Mouse (Mus musculus) megakaryocyte progenitor cell, adult 5-6 weeks (primary cell): Measurements from ENCODE around the gene Mgat4c. TPM values are rescaled to one million over a fixed set of nuclear protein-coding genes. Genes with fewer than 3 reads are reported as not detected.

ENCODE experiments used
- ATAC-seq: replicated peaks from 2 replicates; pipeline ENCODE4 v1.8.0; 2016; ENCODE audit warnings: mild to moderate bottlenecking, moderate TSS enrichment, inconsistent platforms; ENCODE audit not compliant: poor library complexity
- total RNA-seq, 2 experiments: library from RNA; stranded (forward) in 1 of 2; stranded (reverse) in 1 of 2; fragments of 157-497, 149-512 nt in 1 of 2; fragments of 200-1000 nt in 1 of 2; gene quantifications; 2 replicates each; pipeline versions ENCODE4 v1.2.3 to v1.2.4; 2015 to 2017

Gene Mgat4c
- total RNA-seq, 2 experiments from 2014 or later: 0.21 TPM; not detected in 1

- ATAC-seq: peak; percentile 80
These were observed 441.9 kb downstream of the Mgat4c start for GRCm38 (mm10) chr10:102123153-102123552.

- 0 out of 2 replicates have a peak, but pooled peaks have one; percentile 20 for ATAC-seq
These were observed 446.1 kb downstream of the Mgat4c start for GRCm38 (mm10) chr10:102127340-102127739.

- no peak for ATAC-seq
These were observed 473.6 kb downstream of the Mgat4c start for GRCm38 (mm10) chr10:102154865-102155264.

GRCm38 (mm10) chr10:102155853-102156252, 474.6 kb downstream of the Mgat4c start:
- ATAC-seq: peak; percentile 76

GRCm38 (mm10) chr10:102158809-102159208, 477.5 kb downstream of the Mgat4c start:
- no peak for ATAC-seq

- no peak for ATAC-seq
These were observed 503.4 kb downstream of the Mgat4c start for GRCm38 (mm10) chr10:102184726-102185125.

GRCm38 (mm10) chr10:102191646-102192045, 510.4 kb downstream of the Mgat4c start:
- no peak for ATAC-seq

GRCm38 (mm10) chr10:102196850-102197249, 515.6 kb downstream of the Mgat4c start:
- ATAC-seq: no peak

GRCm38 (mm10) chr10:102238558-102239211, 557.4 kb downstream of the Mgat4c start:
- no peak for ATAC-seq

GRCm38 (mm10) chr10:102243897-102244296, 562.6 kb downstream of the Mgat4c start:
- no peak for ATAC-seq

- no peak for ATAC-seq
These were observed 563.3 kb downstream of the Mgat4c start for GRCm38 (mm10) chr10:102244601-102245000.

- no peak for ATAC-seq
These were observed 564.0 kb downstream of the Mgat4c start for GRCm38 (mm10) chr10:102245269-102245668.

- ATAC-seq: no peak
These were observed 627.7 kb downstream of the Mgat4c start for GRCm38 (mm10) chr10:102308892-102309479.

GRCm38 (mm10) chr10:102365685-102366381, 684.5 kb downstream of the Mgat4c start:
- no peak for ATAC-seq

GRCm38 (mm10) chr10:102370576-102370975, 689.3 kb downstream of the Mgat4c start:
- no peak for ATAC-seq

GRCm38 (mm10) chr10:102372111-102372510, 690.8 kb downstream of the Mgat4c start:
- no peak for ATAC-seq

- ATAC-seq: 0 out of 2 replicates have a peak, but pooled peaks have one; percentile 37
These were observed 692.8 kb downstream of the Mgat4c start for GRCm38 (mm10) chr10:102374061-102374460.

- ATAC-seq: no peak
These were observed 696.1 kb downstream of the Mgat4c start for GRCm38 (mm10) chr10:102377377-102377776.

GRCm38 (mm10) chr10:102389223-102389622, 707.9 kb downstream of the Mgat4c start:
- ATAC-seq: peak; percentile 83

GRCm38 (mm10) chr10:102417654-102418272, 736.5 kb downstream of the Mgat4c start:
- no peak; the same call in 1 of the 2 replicates for ATAC-seq

- peak; percentile 74 for ATAC-seq
These were observed 753.8 kb downstream of the Mgat4c start for GRCm38 (mm10) chr10:102435048-102435447.
